Mouse (Mus musculus) lung, adult 2 months (tissue): Measurements from ENCODE around the gene Gm36864.

Experiments used
- CTCF ChIP-seq: fragments of 200-500 bp; IDR thresholded peaks from 2 replicates; pipeline ENCODE4 v1.5.1; 2011; ENCODE audit warnings: mild to moderate bottlenecking, low read length, control low read depth; ENCODE audit not compliant: insufficient read depth
- POLR2A ChIP-seq: fragments of 200-500 bp; IDR thresholded peaks from 2 replicates; pipeline ENCODE4 v1.6.1; 2011; ENCODE audit warnings: low read depth, mild to moderate bottlenecking, control low read depth, low read length, borderline replicate concordance; ENCODE audit errors: extremely low read depth

DNA sequence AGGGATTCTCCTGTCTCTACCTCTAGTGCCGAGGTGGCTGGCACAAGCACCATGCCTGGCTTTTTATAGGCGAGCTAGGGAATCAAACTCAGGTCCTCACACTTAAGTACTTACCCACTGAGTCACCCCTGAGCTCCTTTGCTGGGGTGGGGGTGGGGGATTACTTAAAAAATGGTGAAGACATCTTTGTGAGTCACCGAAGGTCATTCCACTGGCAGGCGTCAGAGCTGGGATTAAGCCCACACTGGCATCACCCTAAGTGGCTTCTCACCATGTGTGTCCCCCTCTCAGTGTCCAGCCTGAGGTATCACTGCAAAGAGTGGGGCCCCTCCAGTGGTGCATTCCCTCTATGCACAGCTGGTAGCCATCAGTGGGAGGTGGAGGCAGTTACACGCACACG lies 24.4 kb downstream of the Gm36864 start:
- TF ChIP-seq CTCF (no peak), POLR2A (no peak)
